Mouse (Mus musculus): ENCODE data around the gene Nxpe4. TPM values are rescaled to one million over a fixed set of nuclear protein-coding genes. Genes with fewer than 3 reads are reported as not detected.

Nxpe4 gene
- total RNA-seq, 2 experiments from 2014 or later: 10.4 to 11.2 TPM

GRCm38 (mm10) chr9:48238153-48238755 lies 76.4 kb downstream of the Nxpe4 start:
- no peak for DNase-seq (ENCODE audit: low spot score in 2 of 2)
- intact Hi-C loops (cut with DNase I): no loop called here

DNA sequence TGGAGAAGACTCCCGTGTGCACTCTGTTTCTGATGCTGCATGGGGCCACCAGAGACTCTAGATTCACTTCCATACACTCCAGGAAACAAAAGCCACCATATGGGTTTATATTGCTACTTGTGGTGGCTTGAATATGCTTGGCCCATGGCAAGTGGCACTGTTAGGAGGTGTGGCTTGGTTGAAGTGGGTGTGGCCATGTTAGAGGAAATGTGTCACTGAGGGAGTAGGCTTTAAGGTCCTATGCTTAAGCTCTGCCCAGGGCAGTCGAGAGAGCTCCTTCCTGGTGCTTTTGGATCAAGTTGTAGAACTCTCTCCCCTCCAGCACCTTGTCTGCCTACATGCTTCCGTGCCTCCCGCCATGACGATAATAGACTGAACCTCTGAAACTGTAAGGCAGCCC lies 77.6 kb downstream of the Nxpe4 start:
- DNase-seq (ENCODE audit: low spot score in 2 of 2): no peak
- intact Hi-C loops (cut with DNase I): no loop called here

DNA sequence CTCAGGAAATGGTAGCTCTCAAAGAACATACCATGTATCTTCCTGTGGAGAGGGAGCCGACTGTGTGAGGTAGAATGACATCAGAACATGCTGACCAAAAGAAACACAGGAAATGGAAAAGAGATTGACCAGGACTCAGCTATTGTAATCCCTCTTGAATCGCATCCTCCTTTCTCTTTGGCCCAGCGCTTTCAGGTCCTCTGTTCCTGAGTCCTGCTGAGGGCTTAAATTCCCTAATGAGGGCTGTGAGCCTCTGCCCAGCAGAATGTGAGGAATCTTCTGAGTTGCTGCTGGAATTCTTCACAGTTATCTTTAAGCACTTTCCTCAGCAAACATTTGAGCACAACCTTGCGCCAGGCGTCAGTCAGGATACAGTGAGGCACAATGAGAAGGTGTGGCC lies 78.6 kb downstream of the Nxpe4 start:
- intact Hi-C loops (cut with DNase I): no loop called here
- DNase-seq (ENCODE audit: low spot score in 2 of 2): no peak

GRCm38 (mm10) chr9:48241791-48242190 lies 80.0 kb downstream of the Nxpe4 start:
- intact Hi-C loops (cut with DNase I): no loop called here

DNA sequence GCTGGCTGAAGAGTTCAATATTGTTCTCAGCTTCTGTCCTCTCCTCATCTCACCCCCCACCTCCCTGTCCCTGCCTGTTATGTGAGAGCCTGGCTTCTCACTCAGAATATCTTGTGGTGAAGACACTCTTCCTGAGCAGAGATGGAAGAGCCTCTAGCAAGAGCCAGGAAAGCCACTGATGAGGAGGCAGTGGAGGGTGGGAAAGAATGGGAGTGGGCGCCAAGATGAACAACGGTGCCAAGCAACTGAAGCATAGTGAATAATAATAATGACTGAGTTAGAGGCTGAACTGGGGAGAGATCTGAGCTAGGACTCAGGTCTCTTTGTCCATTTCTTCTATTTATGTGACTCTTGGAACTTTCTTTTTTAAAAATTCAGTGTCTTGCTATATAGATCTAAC lies 80.9 kb downstream of the Nxpe4 start:
- intact Hi-C loops (cut with DNase I): no loop called here
- no peak for DNase-seq (ENCODE audit: low spot score in 2 of 2)

More at GRCm38 (mm10) chr9:48241791-48242190, 80.0 kb downstream of the Nxpe4 start:
- DNase-seq (ENCODE audit: low spot score in 2 of 2): no peak

GRCm38 (mm10) chr9:48244175-48244574 lies 82.4 kb downstream of the Nxpe4 start:
- intact Hi-C loops (cut with DNase I): no loop called here
- no peak for DNase-seq (ENCODE audit: low spot score in 2 of 2)

DNA sequence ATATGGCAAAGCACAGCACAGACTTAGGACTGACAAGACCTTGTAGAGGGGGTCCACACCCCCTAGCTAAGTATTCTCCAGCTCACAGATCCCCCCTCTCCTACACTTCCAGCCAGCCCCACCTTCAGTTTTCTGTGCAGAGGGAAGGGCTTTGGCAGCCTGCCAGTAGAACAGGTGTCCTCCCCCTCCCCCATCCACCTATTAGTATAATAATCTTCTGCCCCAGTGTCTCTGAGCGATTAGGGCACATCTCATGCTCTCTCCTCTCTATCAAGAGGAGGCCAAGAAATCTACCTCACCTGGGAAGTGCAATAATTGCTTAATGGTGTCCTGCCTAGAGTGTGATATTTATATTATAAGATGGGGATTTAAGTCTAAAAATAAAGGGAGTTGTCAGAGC lies 83.7 kb downstream of the Nxpe4 start:
- DNase-seq (ENCODE audit: low spot score in 2 of 2): no peak
- intact Hi-C loops (cut with DNase I): no loop called here

- intact Hi-C loops (cut with DNase I): no loop called here
These were observed 85.5 kb downstream of the Nxpe4 start for GRCm38 (mm10) chr9:48247276-48247675.

DNA sequence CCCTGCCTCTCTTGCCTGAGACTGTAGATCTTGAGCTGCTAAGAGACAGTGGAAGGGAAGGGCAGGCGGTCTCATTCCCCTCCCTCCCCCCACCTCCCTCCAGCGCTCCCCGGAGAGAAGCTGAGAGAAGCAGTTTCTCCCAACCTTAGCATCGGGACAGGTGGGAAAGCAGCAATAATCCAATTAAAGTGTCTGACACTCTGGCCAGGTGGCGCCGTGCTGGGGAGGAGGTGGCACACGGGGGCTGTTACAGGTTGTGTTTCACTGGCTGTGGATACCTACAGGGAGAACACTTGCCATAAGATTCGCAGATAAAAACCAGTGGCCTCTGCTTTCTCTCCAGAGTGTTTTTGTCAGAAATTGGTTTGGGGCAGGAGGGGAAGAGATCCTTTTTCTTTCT lies 90.4 kb downstream of the Nxpe4 start:
- intact Hi-C loops (cut with DNase I): no loop called here
- no peak for DNase-seq (ENCODE audit: low spot score in 2 of 2)

More at GRCm38 (mm10) chr9:48247276-48247675, 85.5 kb downstream of the Nxpe4 start:
- DNase-seq (ENCODE audit: low spot score in 2 of 2): no peak

DNA sequence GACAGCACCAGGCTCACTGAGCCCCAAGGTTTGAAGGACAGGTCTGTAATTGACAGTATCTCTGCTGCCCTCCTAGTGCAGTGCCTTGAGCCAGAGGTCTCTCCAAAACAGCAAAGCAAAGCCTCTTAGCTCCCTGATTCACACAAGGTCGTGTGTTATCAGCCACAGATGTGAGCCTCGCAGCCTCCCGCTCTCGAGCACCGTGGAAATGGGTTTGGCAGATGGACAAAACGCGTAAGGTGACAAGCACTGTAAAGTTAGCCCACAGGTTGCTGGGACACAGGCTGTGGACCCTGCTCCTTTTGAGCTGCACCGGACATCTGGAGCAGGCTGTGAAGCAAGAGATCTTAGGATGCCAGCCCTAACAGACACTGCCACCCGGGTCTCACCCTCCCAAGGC lies 95.2 kb downstream of the Nxpe4 start:
- intact Hi-C loops (cut with DNase I): no loop called here
- DNase-seq (ENCODE audit: low spot score in 2 of 2): no peak

DNA sequence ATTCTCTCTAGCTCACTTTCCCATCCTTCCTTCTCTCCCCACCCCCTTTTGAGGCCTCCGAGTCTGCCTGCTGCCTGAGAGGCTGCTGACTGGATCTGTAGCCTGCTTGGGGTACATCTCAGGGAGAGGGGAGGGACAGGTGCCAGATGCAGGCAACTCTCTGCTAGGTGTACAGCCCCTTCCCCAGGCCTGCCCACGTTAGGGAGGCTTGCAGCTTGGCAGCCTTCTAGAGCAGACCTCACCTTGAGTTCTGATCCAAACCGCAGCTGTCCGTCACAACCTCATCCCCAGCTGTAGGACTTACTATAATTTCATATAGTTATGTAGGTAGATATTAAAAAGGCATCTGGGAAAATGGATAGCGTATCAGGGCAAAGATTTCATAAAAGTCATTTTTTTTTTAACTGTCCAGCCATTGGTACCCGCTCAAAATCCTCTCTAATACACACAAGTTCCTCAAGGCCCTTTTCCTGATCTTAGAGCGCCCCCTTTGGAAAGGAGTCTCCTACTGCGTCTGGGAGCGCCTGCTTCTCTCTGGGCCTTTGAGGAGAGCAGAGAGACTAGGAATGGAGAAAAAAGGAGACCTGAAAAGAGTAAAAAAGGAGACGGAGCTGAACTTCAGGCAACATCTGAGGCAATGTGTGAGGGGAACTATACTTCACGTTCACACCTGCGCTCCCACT lies 96.1 kb downstream of the Nxpe4 start:
- DNase-seq (ENCODE audit: low spot score in 2 of 2): peak; percentile 50 to 57
- intact Hi-C loops (cut with DNase I): no loop called here

DNA sequence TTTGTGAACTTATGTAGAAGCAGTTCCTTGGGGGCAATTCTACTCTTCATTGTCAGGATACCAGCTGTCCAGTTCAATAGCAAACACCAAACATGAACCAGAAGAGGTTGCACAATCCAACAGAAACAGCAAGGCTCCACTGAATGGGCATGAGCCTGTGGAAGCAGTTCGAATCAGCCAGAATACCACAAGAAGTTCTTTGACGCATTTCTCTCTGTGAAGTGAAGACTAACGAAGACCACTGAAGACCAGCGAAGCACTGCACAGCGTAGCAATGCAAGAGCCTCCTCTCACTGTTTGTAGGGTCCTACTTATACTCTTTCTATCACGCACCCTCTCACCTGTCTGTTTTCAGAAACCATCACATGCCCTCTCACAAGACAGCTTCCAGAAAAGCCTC lies 102.8 kb downstream of the Nxpe4 start:
- no peak for DNase-seq (ENCODE audit: low spot score in 2 of 2)
- intact Hi-C loops (cut with DNase I): loop anchor here (10.0 kb wide), 4 partner anchors 220 to 730 kb away; partner anchors contain the start of genes Cadm1 and Rexo2

DNA sequence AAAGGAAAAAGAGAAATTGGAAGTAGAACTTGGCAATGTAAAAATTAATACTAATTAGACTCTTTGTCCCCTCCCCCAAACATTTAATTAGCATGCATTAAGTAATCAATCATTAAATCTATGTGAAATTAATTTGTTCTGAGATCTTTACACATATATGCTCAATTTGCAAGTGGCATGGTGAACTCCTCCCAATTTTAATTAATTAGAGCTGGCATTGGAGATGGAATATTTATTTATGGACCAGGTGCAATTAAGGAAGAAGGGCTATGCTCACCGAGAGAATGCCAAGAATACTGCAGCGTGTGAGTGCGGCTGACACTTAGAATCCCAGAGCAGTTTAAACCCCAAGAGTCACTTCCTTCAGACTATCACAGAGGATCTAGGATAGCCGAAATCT lies 103.7 kb downstream of the Nxpe4 start:
- DNase-seq (ENCODE audit: low spot score in 2 of 2): no peak
- intact Hi-C loops (cut with DNase I): loop anchor here (10.0 kb wide), 4 partner anchors 219 to 731 kb away; partner anchors contain the start of genes Cadm1 and Rexo2

DNA sequence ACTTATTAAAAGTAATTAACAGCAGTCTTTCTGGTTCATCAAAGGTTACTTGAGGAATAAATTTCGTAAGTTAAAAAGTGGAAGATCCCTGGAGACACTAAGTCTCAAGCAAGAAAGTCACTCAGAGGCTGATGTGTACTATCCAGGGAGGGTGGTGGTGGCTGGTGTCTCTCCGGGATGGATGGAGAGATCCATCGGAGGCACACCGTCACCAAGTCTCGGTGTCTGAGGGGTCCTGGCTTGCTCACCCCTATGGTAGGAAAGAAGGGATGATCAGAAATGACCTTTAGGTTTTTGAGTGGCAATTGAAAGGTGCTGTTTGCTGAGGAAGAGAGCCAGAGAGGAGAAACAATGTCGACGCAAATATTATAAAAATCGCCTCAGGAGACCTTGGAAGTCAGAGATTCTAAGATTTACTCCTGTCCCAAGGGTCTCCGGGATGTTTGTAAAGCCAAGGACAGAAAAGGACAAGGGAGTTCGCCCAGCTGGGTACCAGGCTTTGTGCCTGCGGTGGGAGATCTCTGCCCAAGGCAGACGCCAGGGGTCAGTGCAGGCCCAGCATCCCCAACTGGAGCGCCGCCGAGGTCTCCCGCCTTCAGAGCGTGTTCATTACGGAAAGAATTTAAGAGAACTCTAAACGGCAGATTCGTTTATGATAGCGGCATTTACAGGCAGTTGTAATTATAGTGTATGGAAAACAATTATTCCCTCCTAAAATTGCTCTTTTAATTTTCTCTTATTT lies 104.6 kb downstream of the Nxpe4 start:
- intact Hi-C loops (cut with DNase I): loop anchor here (2.0 to 10.0 kb wide), 5 partner anchors 88 to 732 kb away; partner anchors contain the start of genes Cadm1 and Rexo2
- peak; percentile 69 to 74 for DNase-seq (ENCODE audit: low spot score in 2 of 2)

DNA sequence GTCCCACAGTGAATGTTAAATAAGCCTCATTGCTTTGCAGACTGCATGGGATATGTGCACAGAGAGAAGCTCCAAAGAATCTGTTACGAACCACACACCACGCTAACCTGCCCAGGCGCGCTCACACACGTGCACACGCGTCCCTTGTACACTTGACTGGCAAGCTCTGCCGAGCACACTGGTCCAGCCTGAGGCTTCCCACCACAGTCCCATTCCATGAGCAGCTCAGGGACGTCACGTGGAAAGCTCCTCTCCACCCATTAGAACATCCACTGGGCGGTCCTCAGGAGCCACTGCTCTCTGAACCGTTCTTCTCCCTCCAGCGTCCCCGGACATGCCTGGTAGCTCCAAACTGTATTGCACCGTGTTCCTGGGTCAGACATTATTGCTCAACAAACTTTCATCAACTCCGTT lies 105.2 kb downstream of the Nxpe4 start:
- peak; percentile 13 to 36 for DNase-seq (ENCODE audit: low spot score in 2 of 2)
- intact Hi-C loops (cut with DNase I): loop anchor here (2.0 to 10.0 kb wide), 5 partner anchors 88 to 732 kb away; partner anchors contain the start of genes Cadm1 and Rexo2

DNA sequence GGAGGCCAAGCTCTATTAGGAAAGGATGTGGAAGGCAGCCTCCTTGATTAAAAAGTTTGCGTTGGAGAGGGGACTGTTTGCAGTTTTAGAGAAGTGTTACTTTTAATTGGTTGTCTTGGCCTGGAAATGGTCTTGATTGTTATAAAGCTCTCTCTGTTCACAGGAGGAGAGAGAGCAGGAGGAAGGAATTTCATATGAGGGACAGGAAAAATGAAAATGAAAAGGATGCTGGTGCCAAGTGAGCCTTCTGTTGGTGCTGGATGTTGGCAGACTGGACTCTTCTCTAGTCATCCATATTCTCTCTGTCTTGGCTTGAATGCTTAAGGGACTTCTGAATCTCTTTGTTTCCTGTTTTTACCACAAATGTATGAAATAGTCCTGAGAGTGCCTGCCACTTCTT lies 106.1 kb downstream of the Nxpe4 start:
- intact Hi-C loops (cut with DNase I): loop anchor here (2.0 to 10.0 kb wide), 5 partner anchors 87 to 733 kb away; partner anchors contain the start of genes Cadm1 and Rexo2
- DNase-seq (ENCODE audit: low spot score in 2 of 2): no peak

- intact Hi-C loops (cut with DNase I): no loop called here
- DNase-seq (ENCODE audit: low spot score in 2 of 2): peak in 1 of 2 experiments; percentile 9
These were observed 115.0 kb downstream of the Nxpe4 start for GRCm38 (mm10) chr9:48276831-48277230.

GRCm38 (mm10) chr9:48284221-48284620 lies 122.4 kb downstream of the Nxpe4 start:
- intact Hi-C loops (cut with DNase I): no loop called here
- DNase-seq (ENCODE audit: low spot score in 2 of 2): no peak

DNA sequence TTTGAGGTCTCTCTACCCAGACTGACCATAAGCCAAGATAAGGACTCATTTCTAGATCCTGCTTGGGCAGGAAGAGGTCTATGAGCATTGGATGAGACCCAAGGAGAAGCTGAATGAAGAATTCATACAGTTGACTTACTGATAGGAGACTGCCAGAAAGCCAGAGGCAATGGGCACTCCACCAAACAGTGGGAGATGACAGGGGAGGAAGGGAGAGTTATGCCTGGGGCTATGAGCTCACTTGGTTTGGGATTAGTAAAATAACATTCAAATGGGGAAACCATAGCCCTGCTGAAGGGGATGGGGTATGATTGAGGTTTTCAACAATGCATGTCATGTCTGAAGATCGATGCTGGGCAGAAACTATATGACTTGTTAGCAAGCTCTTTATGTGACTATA lies 128.5 kb downstream of the Nxpe4 start:
- intact Hi-C loops (cut with DNase I): no loop called here
- no peak for DNase-seq (ENCODE audit: low spot score in 2 of 2)

GRCm38 (mm10) chr9:48294754-48295153 lies 132.9 kb downstream of the Nxpe4 start:
- intact Hi-C loops (cut with DNase I): no loop called here
- DNase-seq (ENCODE audit: low spot score in 2 of 2): no peak

All from left cerebral cortex, postnatal 36 days (tissue).